ENCODE assay signal across 8 mouse cellular contexts in the genomic region with DNA sequence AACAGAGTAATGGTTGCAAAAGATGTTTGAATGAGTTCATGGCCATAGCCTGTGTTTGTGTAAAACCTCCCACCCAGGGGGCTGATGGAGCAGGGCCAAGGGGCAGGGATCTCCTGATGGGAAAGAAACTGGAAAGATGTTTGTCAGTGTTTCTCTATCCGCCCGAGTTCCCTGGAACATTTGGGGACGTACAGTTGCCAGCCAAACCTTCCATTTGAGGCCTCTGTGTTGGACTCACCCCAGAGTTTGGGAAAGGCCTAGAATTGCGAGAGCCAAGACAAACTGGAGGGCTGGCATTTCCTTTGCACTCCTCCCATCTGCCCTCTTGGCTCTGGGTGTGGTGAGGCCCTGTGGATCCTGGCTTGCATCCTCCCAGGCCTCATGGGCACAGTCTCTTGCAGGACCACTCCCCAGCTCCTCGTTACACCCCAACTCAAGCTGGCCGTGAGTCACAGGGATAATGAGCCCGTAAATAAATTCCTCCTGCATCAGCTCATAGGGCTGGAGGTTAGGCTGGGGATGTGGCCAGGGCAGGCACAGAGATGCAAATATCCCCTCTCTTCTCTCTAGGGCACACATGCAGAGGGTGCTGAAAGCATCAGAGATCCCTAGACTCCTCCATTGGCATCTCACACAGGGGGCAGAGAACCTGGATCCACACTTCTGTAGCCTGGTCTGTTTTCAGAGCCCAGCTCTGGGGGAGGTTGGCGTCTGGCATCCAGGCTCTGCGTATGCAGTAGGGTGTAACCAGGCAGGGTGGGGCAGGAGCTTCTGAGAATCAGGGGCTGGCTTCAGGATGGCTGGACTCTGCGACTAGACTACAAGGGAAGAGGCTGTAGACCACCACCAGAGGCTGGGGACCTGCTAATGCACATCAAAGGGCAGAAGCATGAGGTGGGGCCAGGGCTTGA.
A peak's percentile ranks its signal among the peaks of the same experiment; 100 is the strongest.
DNase-seq lines count a peak whose midpoint lies in the region; ATAC-seq and TF ChIP-seq lines count a peak whose summit lies in the region.

No protein-coding gene starts in this region.

- no peak overlapping the region for H3K9ac ChIP-seq in kidney, embryonic 16.5 days (replicated peaks; ENCODE audit: low read length)
- no peak overlapping the region for H3K9ac ChIP-seq in forebrain, postnatal 0 days

- no peak overlapping the region for H3K4me2 ChIP-seq in kidney, embryonic 16.5 days (replicated peaks; ENCODE audit: low read depth, low read length)
- H3K4me2 ChIP-seq in forebrain, postnatal 0 days (ENCODE audit: low read depth) = no peak overlapping the region

- H3K9me3 ChIP-seq in kidney, embryonic 16.5 days (ENCODE audit: low read length) = peaks cover 4% of the 10 kb centered on the region; the same call in 1 of the 2 replicates
- no peaks in the 10 kb centered on the region for H3K9me3 ChIP-seq in forebrain, postnatal 0 days (ENCODE audit: low read length)

- no peaks in the 10 kb centered on the region for H3K27me3 ChIP-seq in kidney, embryonic 16.5 days (ENCODE audit: insufficient read depth, low read length)
- no peaks in the 10 kb centered on the region for H3K27me3 ChIP-seq in forebrain, postnatal 0 days (ENCODE audit: insufficient read depth, low read length)

- H3K4me3 ChIP-seq in kidney, embryonic 16.5 days (ENCODE audit: low read length) = no peak overlapping the region
- no peak overlapping the region for H3K4me3 ChIP-seq in forebrain, postnatal 0 days (ENCODE audit: low read depth, low read length)

- WGBS in kidney, embryonic 16.5 days = 39% methylated on average over 10 of the region's 10 CpGs
- WGBS in forebrain, postnatal 0 days = 33% methylated on average over 10 of the region's 10 CpGs

- DNase-seq in kidney, adult 9 months = no peak
- DNase-seq in brain, embryonic 18.5 days (ENCODE audit: low read depth, low spot score) = peak; percentile 64
- peak; percentile 75 for DNase-seq in forebrain, postnatal 0 days
- peak; percentile 33 to 44 for DNase-seq in layer of hippocampus, postnatal 36 days
- DNase-seq in skeletal muscle tissue, adult 2 months (ENCODE audit: low read depth, low spot score) = peak; percentile 85
- DNase-seq in spleen, postnatal 10 days (ENCODE audit: low spot score in 2 of 2) = no peak
- DNase-seq in c-Kit-positive CD71-positive TER-119-positive erythroid progenitor cells, embryonic 14.5 days (ENCODE audit: low spot score) = no peak

- no peaks in the 10 kb centered on the region for H3K36me3 ChIP-seq in kidney, embryonic 16.5 days (ENCODE audit: insufficient read depth, low read length)
- H3K36me3 ChIP-seq in forebrain, postnatal 0 days (ENCODE audit: insufficient read depth) = no peaks in the 10 kb centered on the region

- no peak overlapping the region for H3K27ac ChIP-seq in kidney, embryonic 16.5 days (ENCODE audit: low read length)
- peak overlapping the region; percentile 6 for H3K27ac ChIP-seq in forebrain, postnatal 0 days (ENCODE audit: low read depth, low read length)

- peak; percentile 42; the same call in 1 of the 2 replicates for ATAC-seq in kidney, embryonic 16.5 days (ENCODE audit: low FRiP score, low TSS enrichment)
- ATAC-seq in forebrain, postnatal 0 days = peak; percentile 92

- TF ChIP-seq CTCF in forebrain, postnatal 0 days (IDR thresholded peaks at IDR 0.05; ENCODE audit: low read depth) = no peak

- peaks cover 4% of the 10 kb centered on the region; the same call in 1 of the 2 replicates for H3K4me1 ChIP-seq in kidney, embryonic 16.5 days (ENCODE audit: insufficient read depth, low read length)
- 0 out of 2 replicates have a peak, but pooled peaks cover 6% of the 10 kb centered on the region for H3K4me1 ChIP-seq in forebrain, postnatal 0 days (ENCODE audit: insufficient read depth)

Comparison
In these comparisons a context has a peak if more than half of its experiments do, and no peak if none do; other contexts are left out.
1. DNase-seq: peak in brain, embryonic 18.5 days (single experiment), forebrain, postnatal 0 days (single experiment), layer of hippocampus, postnatal 36 days (2 of 2) and skeletal muscle tissue, adult 2 months (single experiment); none in kidney, adult 9 months (single experiment), spleen, postnatal 10 days (0 of 2) and c-Kit-positive CD71-positive TER-119-positive erythroid progenitor cells, embryonic 14.5 days (single experiment).